14 mouse cellular contexts compared by ENCODE assay signal in genomic region chr4:43730750-43731297, GRCm38 (mm10). TPM values are rescaled to one million over a fixed set of nuclear protein-coding genes. Genes with fewer than 3 reads are reported as not detected.
DNase-seq lines count a peak whose midpoint lies in the region; ATAC-seq and TF ChIP-seq lines count a peak whose summit lies in the region.
"Had no signal": no experiment of that assay in that cellular context is flagged by ENCODE, and none has a peak within 500 bp of the region (broad histone marks: within the 10 kb centered on the region; RNA-seq: fewer than 3 reads in every experiment).

No protein-coding gene starts in this region.

- H3K9me3 ChIP-seq in intestine, postnatal 0 days (ENCODE audit: control insufficient read depth) = no peaks in the 10 kb centered on the region
- H3K9me3 ChIP-seq in intestine, embryonic 15.5 days = no peaks in the 10 kb centered on the region
- no peaks in the 10 kb centered on the region for H3K9me3 ChIP-seq in heart, embryonic 13.5 days
- no peaks in the 10 kb centered on the region for H3K9me3 ChIP-seq in lung, embryonic 15.5 days
- H3K9me3 ChIP-seq: hindbrain, embryonic 12.5 days; kidney, embryonic 15.5 days; liver, embryonic 15.5 days; midbrain, embryonic 15.5 days; neural tube, embryonic 13.5 days had no signal

- no peaks in the 10 kb centered on the region for H3K36me3 ChIP-seq in intestine, postnatal 0 days (ENCODE audit: control insufficient read depth, insufficient read depth)
- no peaks in the 10 kb centered on the region for H3K36me3 ChIP-seq in intestine, embryonic 15.5 days
- no peaks in the 10 kb centered on the region for H3K36me3 ChIP-seq in heart, embryonic 13.5 days
- no peaks in the 10 kb centered on the region for H3K36me3 ChIP-seq in lung, embryonic 15.5 days
- H3K36me3 ChIP-seq: hindbrain, embryonic 12.5 days; kidney, embryonic 15.5 days; liver, embryonic 15.5 days; midbrain, embryonic 15.5 days; neural tube, embryonic 13.5 days had no signal

- peak; percentile 29 for DNase-seq in ES-CJ7 (ENCODE audit: low read depth, low spot score)
- no peak for DNase-seq in right cerebral cortex, adult 18-20 months
- DNase-seq in spleen, postnatal 4 days (ENCODE audit: low spot score in 2 of 2) = no peak
- DNase-seq in urinary bladder, postnatal 10 days (ENCODE audit: low spot score) = no peak

- no peak overlapping the region for H3K9ac ChIP-seq in intestine, postnatal 0 days (ENCODE audit: low read depth, low read length)
- no peak overlapping the region for H3K9ac ChIP-seq in intestine, embryonic 15.5 days
- H3K9ac ChIP-seq in heart, embryonic 13.5 days = no peak overlapping the region
- no peak overlapping the region for H3K9ac ChIP-seq in lung, embryonic 15.5 days
- H3K9ac ChIP-seq: hindbrain, embryonic 12.5 days; kidney, embryonic 15.5 days; liver, embryonic 15.5 days; midbrain, embryonic 15.5 days; neural tube, embryonic 13.5 days had no signal

- no peak overlapping the region for H3K4me3 ChIP-seq in intestine, postnatal 0 days (ENCODE audit: low read depth, low read length)
- H3K4me3 ChIP-seq in intestine, embryonic 15.5 days (replicated peaks) = no peak overlapping the region
- H3K4me3 ChIP-seq in heart, embryonic 13.5 days = no peak overlapping the region
- H3K4me3 ChIP-seq in lung, embryonic 15.5 days = no peak overlapping the region
- H3K4me3 ChIP-seq: hindbrain, embryonic 12.5 days; kidney, embryonic 15.5 days; liver, embryonic 15.5 days; midbrain, embryonic 15.5 days; neural tube, embryonic 13.5 days had no signal

- WGBS in intestine, postnatal 0 days = 64% methylated on average over 21 of the region's 21 CpGs
- WGBS in intestine, embryonic 15.5 days = 67% methylated on average over 21 of the region's 21 CpGs
- WGBS in heart, embryonic 13.5 days = 51% methylated on average over 21 of the region's 21 CpGs
- 60% methylated on average over 21 of the region's 21 CpGs for WGBS in lung, embryonic 15.5 days

- H3K27ac ChIP-seq in intestine, postnatal 0 days (ENCODE audit: low read depth, low read length) = no peak overlapping the region
- no peak overlapping the region for H3K27ac ChIP-seq in intestine, embryonic 15.5 days
- H3K27ac ChIP-seq in heart, embryonic 13.5 days (replicated peaks) = peak overlapping the region; percentile 85
- H3K27ac ChIP-seq in lung, embryonic 15.5 days = peak overlapping the region; percentile 87
- H3K27ac ChIP-seq: hindbrain, embryonic 12.5 days; kidney, embryonic 15.5 days; liver, embryonic 15.5 days; midbrain, embryonic 15.5 days; neural tube, embryonic 13.5 days had no signal

- ATAC-seq in intestine, postnatal 0 days = no peak
- ATAC-seq in intestine, embryonic 15.5 days = no peak
- ATAC-seq in heart, embryonic 13.5 days (ENCODE audit: extremely low read depth, insufficient number of reproducible peaks, low FRiP score, low TSS enrichment) = no peak
- ATAC-seq in lung, embryonic 15.5 days (ENCODE audit: borderline replicate concordance, extremely low read depth, low FRiP score, low TSS enrichment) = no peak
- ATAC-seq: midbrain, embryonic 15.5 days had no signal

- TF ChIP-seq CTCF in intestine, postnatal 0 days (IDR thresholded peaks at IDR 0.05; ENCODE audit: low read depth) = peak; percentile 36

- H3K4me1 ChIP-seq in intestine, postnatal 0 days (replicated peaks; ENCODE audit: control insufficient read depth, insufficient read depth, low read length) = peaks cover 9% of the 10 kb centered on the region; the same call in 1 of the 2 replicates
- H3K4me1 ChIP-seq in intestine, embryonic 15.5 days (replicated peaks) = peaks cover 36% of the 10 kb centered on the region
- peaks cover 79% of the 10 kb centered on the region for H3K4me1 ChIP-seq in heart, embryonic 13.5 days
- H3K4me1 ChIP-seq in lung, embryonic 15.5 days = peaks cover 55% of the 10 kb centered on the region
- H3K4me1 ChIP-seq: hindbrain, embryonic 12.5 days; midbrain, embryonic 15.5 days had no signal

- H3K4me2 ChIP-seq in intestine, postnatal 0 days (replicated peaks; ENCODE audit: low read depth) = no peak overlapping the region
- no peak overlapping the region for H3K4me2 ChIP-seq in intestine, embryonic 15.5 days (replicated peaks)
- peak overlapping the region; percentile 20; the same call in 1 of the 2 replicates for H3K4me2 ChIP-seq in heart, embryonic 13.5 days
- 0 out of 2 replicates have a peak overlapping the region, but pooled peaks have one; percentile 1 for H3K4me2 ChIP-seq in lung, embryonic 15.5 days
- H3K4me2 ChIP-seq: hindbrain, embryonic 12.5 days; kidney, embryonic 15.5 days; liver, embryonic 15.5 days; midbrain, embryonic 15.5 days; neural tube, embryonic 13.5 days had no signal

- no peaks in the 10 kb centered on the region for H3K27me3 ChIP-seq in intestine, postnatal 0 days (replicated peaks; ENCODE audit: control insufficient read depth, insufficient read depth, low read length)
- H3K27me3 ChIP-seq in intestine, embryonic 15.5 days (replicated peaks) = no peaks in the 10 kb centered on the region
- no peaks in the 10 kb centered on the region for H3K27me3 ChIP-seq in heart, embryonic 13.5 days (replicated peaks)
- no peaks in the 10 kb centered on the region for H3K27me3 ChIP-seq in lung, embryonic 15.5 days
- H3K27me3 ChIP-seq: hindbrain, embryonic 12.5 days; kidney, embryonic 15.5 days; liver, embryonic 15.5 days; midbrain, embryonic 15.5 days; neural tube, embryonic 13.5 days had no signal

RNA-seq across cellular contexts. Expression of gene Spaar, which starts 1.0 kb away (rescaled TPM):
- polyA plus RNA-seq in intestine, postnatal 0 days (2015; fragmentation: Nextera tagmentation; extraction: Ambion mirVana) = 0.47 and 0.51 TPM in 2 replicates
- 0.16 and 0.21 TPM in 2 replicates for polyA plus RNA-seq in intestine, embryonic 15.5 days (2015; fragmentation: Nextera tagmentation; extraction: Ambion mirVana)
- polyA plus RNA-seq in heart, embryonic 13.5 days (2015; fragmentation: Nextera tagmentation; extraction: Ambion mirVana) = 0.21 and 0.43 TPM in 2 replicates
- 0.48 and 0.62 TPM in 2 replicates for polyA plus RNA-seq in lung, embryonic 15.5 days (2015; fragmentation: Nextera tagmentation; extraction: Ambion mirVana)
- polyA plus RNA-seq: midbrain, embryonic 15.5 days; neural tube, embryonic 13.5 days had no signal

RNA-seq across cellular contexts. Expression of gene Hrct1, which starts 3.8 kb away (rescaled TPM):
- 1.6 and 2.1 TPM in 2 replicates for polyA plus RNA-seq in intestine, postnatal 0 days (2015; fragmentation: Nextera tagmentation; extraction: Ambion mirVana)
- polyA plus RNA-seq in intestine, embryonic 15.5 days (2015; fragmentation: Nextera tagmentation; extraction: Ambion mirVana) = 0.98 and 1.4 TPM in 2 replicates
- polyA plus RNA-seq in heart, embryonic 13.5 days (2015; fragmentation: Nextera tagmentation; extraction: Ambion mirVana) = 0.78 and 1.1 TPM in 2 replicates
- 1.1 and 1.3 TPM in 2 replicates for polyA plus RNA-seq in lung, embryonic 15.5 days (2015; fragmentation: Nextera tagmentation; extraction: Ambion mirVana)

RNA-seq across cellular contexts. Expression of gene Olfr71, which starts 20.8 kb away (rescaled TPM):
- not detected in 2 replicates for polyA plus RNA-seq in intestine, postnatal 0 days (2015; fragmentation: Nextera tagmentation; extraction: Ambion mirVana)
- polyA plus RNA-seq in intestine, embryonic 15.5 days (2015; fragmentation: Nextera tagmentation; extraction: Ambion mirVana) = not detected in 2 replicates
- not detected in 2 replicates for polyA plus RNA-seq in heart, embryonic 13.5 days (2015; fragmentation: Nextera tagmentation; extraction: Ambion mirVana)
- not detected in 2 replicates for polyA plus RNA-seq in lung, embryonic 15.5 days (2015; fragmentation: Nextera tagmentation; extraction: Ambion mirVana)
- polyA plus RNA-seq: frontal cortex, adult 2 months; hindbrain, embryonic 12.5 days; kidney, embryonic 15.5 days; liver, embryonic 15.5 days; midbrain, embryonic 15.5 days had no signal

RNA-seq across cellular contexts. Expression of gene Olfr70, which starts 30.2 kb away (rescaled TPM):
- polyA plus RNA-seq in intestine, postnatal 0 days (2015; fragmentation: Nextera tagmentation; extraction: Ambion mirVana) = not detected in 2 replicates
- not detected in 2 replicates for polyA plus RNA-seq in intestine, embryonic 15.5 days (2015; fragmentation: Nextera tagmentation; extraction: Ambion mirVana)
- not detected in 2 replicates for polyA plus RNA-seq in heart, embryonic 13.5 days (2015; fragmentation: Nextera tagmentation; extraction: Ambion mirVana)
- polyA plus RNA-seq in lung, embryonic 15.5 days (2015; fragmentation: Nextera tagmentation; extraction: Ambion mirVana) = not detected in 2 replicates
- polyA plus RNA-seq: frontal cortex, adult 2 months; hindbrain, embryonic 12.5 days; kidney, embryonic 15.5 days; liver, embryonic 15.5 days; midbrain, embryonic 15.5 days; neural tube, embryonic 13.5 days had no signal

RNA-seq across cellular contexts. Expression of gene Olfr159, which starts 40.0 kb away (rescaled TPM):
- polyA plus RNA-seq in intestine, postnatal 0 days (2015; fragmentation: Nextera tagmentation; extraction: Ambion mirVana) = not detected in 2 replicates
- not detected in 2 replicates for polyA plus RNA-seq in intestine, embryonic 15.5 days (2015; fragmentation: Nextera tagmentation; extraction: Ambion mirVana)
- polyA plus RNA-seq in heart, embryonic 13.5 days (2015; fragmentation: Nextera tagmentation; extraction: Ambion mirVana) = not detected in 2 replicates
- polyA plus RNA-seq in lung, embryonic 15.5 days (2015; fragmentation: Nextera tagmentation; extraction: Ambion mirVana) = not detected in 2 replicates
- polyA plus RNA-seq: frontal cortex, adult 2 months; hindbrain, embryonic 12.5 days; kidney, embryonic 15.5 days; liver, embryonic 15.5 days; midbrain, embryonic 15.5 days; neural tube, embryonic 13.5 days had no signal

Comparison
In these comparisons a context has a peak if more than half of its experiments do, and no peak if none do; other contexts are left out.
1. H3K27ac ChIP-seq: peak in heart, embryonic 13.5 days (single experiment) and lung, embryonic 15.5 days (single experiment); none in intestine, postnatal 0 days (single experiment) and intestine, embryonic 15.5 days (single experiment).
2. H3K4me2 ChIP-seq: peak in heart, embryonic 13.5 days (single experiment) and lung, embryonic 15.5 days (single experiment); none in intestine, postnatal 0 days (single experiment) and intestine, embryonic 15.5 days (single experiment).